ENCODE assay signal across 10 mouse cellular contexts in genomic region chr13:60123174-60123587, GRCm38 (mm10). TPM values are rescaled to one million over a fixed set of nuclear protein-coding genes. Genes with fewer than 3 reads are reported as not detected.
A peak's percentile ranks its signal among the peaks of the same experiment; 100 is the strongest.
DNase-seq lines count a peak whose midpoint lies in the region; ATAC-seq and TF ChIP-seq lines count a peak whose summit lies in the region.
"Had no signal": no experiment of that assay in that cellular context is flagged by ENCODE, and none has a peak within 500 bp of the region (broad histone marks: within the 10 kb centered on the region; RNA-seq: fewer than 3 reads in every experiment).

No protein-coding gene starts in this region.

- no peak for TF ChIP-seq EP300 in heart, adult 2 months (IDR thresholded peaks at IDR 0.05; ENCODE audit: insufficient read depth, low read depth, low read length)

- peaks cover 0 to 12% of the 10 kb centered on the region in 2 experiments; a peak in 2 of 4 replicates for H3K4me1 ChIP-seq in heart, embryonic 14.5 days (ENCODE audit: control insufficient read depth in 2 of 2, insufficient read depth in 2 of 2, low read length in 2 of 2)
- H3K4me1 ChIP-seq in heart, adult 2 months (ENCODE audit: control insufficient read depth, insufficient read depth, low read length) = no peaks in the 10 kb centered on the region
- no peaks in the 10 kb centered on the region for H3K4me1 ChIP-seq in midbrain, postnatal 0 days (ENCODE audit: insufficient read depth, low read length)
- H3K4me1 ChIP-seq in midbrain, embryonic 14.5 days (ENCODE audit: control insufficient read depth, insufficient read depth, low read length) = peaks cover 20% of the 10 kb centered on the region
- H3K4me1 ChIP-seq in hindbrain, embryonic 13.5 days (replicated peaks) = peaks cover 43% of the 10 kb centered on the region

- DNase-seq in heart, adult 2 months = no peak
- peak; percentile 34 for DNase-seq in midbrain, postnatal 0 days (ENCODE audit: low spot score)
- DNase-seq in midbrain, embryonic 14.5 days = no peak
- DNase-seq in retina, postnatal 1 day = peak; percentile 57
- no peak for DNase-seq in left cerebral cortex, adult 2 months (ENCODE audit: extremely low spot score in 1 of 2, low spot score in 2 of 2)
- no peak for DNase-seq in right cerebral cortex, postnatal 14 days
- DNase-seq: cerebellum, postnatal 36 days had no signal

- intact Hi-C loops in heart, adult 2 months (cut with DNase I) = no loop called here
- intact Hi-C loops in left cerebral cortex, adult 2 months (cut with DNase I) = no loop called here

- no peaks in the 10 kb centered on the region for H3K27me3 ChIP-seq in heart, embryonic 14.5 days (ENCODE audit: control insufficient read depth, insufficient read depth, low read length)
- no peaks in the 10 kb centered on the region for H3K27me3 ChIP-seq in heart, adult 2 months (ENCODE audit: control insufficient read depth, insufficient read depth, low read length)
- no peaks in the 10 kb centered on the region for H3K27me3 ChIP-seq in midbrain, postnatal 0 days (ENCODE audit: insufficient read depth, low read length)
- no peaks in the 10 kb centered on the region for H3K27me3 ChIP-seq in midbrain, embryonic 14.5 days (ENCODE audit: control insufficient read depth, insufficient read depth, low read length)
- H3K27me3 ChIP-seq in hindbrain, embryonic 13.5 days = 0 out of 2 replicates have a peak, but pooled peaks cover 17% of the 10 kb centered on the region

- no peak overlapping the region for H3K27ac ChIP-seq in heart, embryonic 14.5 days (replicated peaks in 1 of 2; ENCODE audit: control insufficient read depth in 1 of 2, insufficient read depth in 1 of 2, low read depth in 2 of 2, low read length in 2 of 2)
- no peak overlapping the region for H3K27ac ChIP-seq in heart, adult 2 months
- no peak overlapping the region for H3K27ac ChIP-seq in midbrain, postnatal 0 days (ENCODE audit: low read depth, low read length)
- no peak overlapping the region for H3K27ac ChIP-seq in midbrain, embryonic 14.5 days (replicated peaks; ENCODE audit: low read depth, low read length)
- no peak overlapping the region; the same call in 1 of the 2 replicates for H3K27ac ChIP-seq in hindbrain, embryonic 13.5 days
- no peak overlapping the region for H3K27ac ChIP-seq in left cerebral cortex, adult 2 months

- no peak overlapping the region for H3K9ac ChIP-seq in heart, embryonic 14.5 days (ENCODE audit: low read length)
- no peak overlapping the region for H3K9ac ChIP-seq in heart, adult 2 months (ENCODE audit: low read depth, low read length)
- no peak overlapping the region for H3K9ac ChIP-seq in midbrain, postnatal 0 days (replicated peaks; ENCODE audit: low read length, poor library complexity, severe bottlenecking)
- no peak overlapping the region for H3K9ac ChIP-seq in midbrain, embryonic 14.5 days (replicated peaks; ENCODE audit: low read length)
- H3K9ac ChIP-seq in hindbrain, embryonic 13.5 days = no peak overlapping the region

- H3K4me3 ChIP-seq in heart, embryonic 14.5 days (ENCODE audit: control insufficient read depth in 1 of 2, insufficient read depth in 1 of 2, low read depth in 1 of 2, low read length in 2 of 2) = no peak overlapping the region
- no peak overlapping the region for H3K4me3 ChIP-seq in heart, adult 2 months
- no peak overlapping the region for H3K4me3 ChIP-seq in midbrain, postnatal 0 days (ENCODE audit: low read depth, low read length)
- H3K4me3 ChIP-seq in midbrain, embryonic 14.5 days (replicated peaks; ENCODE audit: low read depth, low read length) = no peak overlapping the region
- H3K4me3 ChIP-seq in hindbrain, embryonic 13.5 days = no peak overlapping the region
- no peak overlapping the region for H3K4me3 ChIP-seq in left cerebral cortex, adult 2 months
- H3K4me3 ChIP-seq: myocyte had no signal

- WGBS in heart, embryonic 14.5 days = 24% methylated on average over 6 of the region's 6 CpGs
- 26% methylated on average over 6 of the region's 6 CpGs for WGBS in heart, adult 2 months
- 64% methylated on average over 6 of the region's 6 CpGs for WGBS in midbrain, postnatal 0 days
- WGBS in midbrain, embryonic 14.5 days = 72% methylated on average over 6 of the region's 6 CpGs
- WGBS in hindbrain, embryonic 13.5 days = 52% methylated on average over 6 of the region's 6 CpGs

- H3K9me3 ChIP-seq in heart, embryonic 14.5 days (ENCODE audit: control insufficient read depth, low read length) = no peaks in the 10 kb centered on the region
- no peaks in the 10 kb centered on the region for H3K9me3 ChIP-seq in midbrain, postnatal 0 days (ENCODE audit: low read length)
- H3K9me3 ChIP-seq in midbrain, embryonic 14.5 days (ENCODE audit: control insufficient read depth, low read length) = peaks cover 9% of the 10 kb centered on the region
- H3K9me3 ChIP-seq in hindbrain, embryonic 13.5 days = 0 out of 2 replicates have a peak, but pooled peaks cover 9% of the 10 kb centered on the region

- no peaks in the 10 kb centered on the region for H3K36me3 ChIP-seq in heart, embryonic 14.5 days (ENCODE audit: control insufficient read depth, insufficient read depth, low read length)
- no peaks in the 10 kb centered on the region for H3K36me3 ChIP-seq in heart, adult 2 months (ENCODE audit: control insufficient read depth, insufficient read depth, low read length)
- H3K36me3 ChIP-seq in midbrain, postnatal 0 days (ENCODE audit: insufficient read depth, low read length) = no peaks in the 10 kb centered on the region
- H3K36me3 ChIP-seq in midbrain, embryonic 14.5 days (ENCODE audit: control insufficient read depth, insufficient read depth, low read length) = no peaks in the 10 kb centered on the region
- no peaks in the 10 kb centered on the region for H3K36me3 ChIP-seq in hindbrain, embryonic 13.5 days

- TF ChIP-seq CTCF in heart, adult 2 months (IDR thresholded peaks at IDR 0.05) = no peak
- no peak for TF ChIP-seq CTCF in midbrain, postnatal 0 days (IDR thresholded peaks at IDR 0.05)
- TF ChIP-seq CTCF in left cerebral cortex, adult 2 months (IDR thresholded peaks at IDR 0.05) = no peak

- no peak for TF ChIP-seq POLR2A in heart, adult 2 months (IDR thresholded peaks at IDR 0.05; ENCODE audit: insufficient read depth, low read depth, low read length)

- H3K79me2 ChIP-seq in heart, adult 2 months (replicated peaks; ENCODE audit: control insufficient read depth, insufficient read depth, low read length) = no peaks in the 10 kb centered on the region

- ATAC-seq in heart, embryonic 14.5 days (ENCODE audit: insufficient number of reproducible peaks, insufficient read depth, low FRiP score, low read depth) = no peak
- ATAC-seq in midbrain, postnatal 0 days (ENCODE audit: low FRiP score) = no peak
- ATAC-seq in midbrain, embryonic 14.5 days (ENCODE audit: low FRiP score, low TSS enrichment) = no peak
- peak; percentile 45; the same call in 1 of the 2 replicates for ATAC-seq in hindbrain, embryonic 13.5 days (ENCODE audit: low FRiP score)

- H3K4me2 ChIP-seq in heart, embryonic 14.5 days (ENCODE audit: low read length) = peak overlapping the region; percentile 34
- H3K4me2 ChIP-seq in midbrain, postnatal 0 days (ENCODE audit: low read depth, low read length, poor library complexity, severe bottlenecking) = no peak overlapping the region
- no peak overlapping the region for H3K4me2 ChIP-seq in midbrain, embryonic 14.5 days (ENCODE audit: low read length)
- H3K4me2 ChIP-seq in hindbrain, embryonic 13.5 days = peak overlapping the region; percentile 19; the same call in 1 of the 2 replicates

RNA-seq across cellular contexts. Expression of gene Gas1, which starts 54.0 kb away (rescaled TPM):
- polyA plus RNA-seq in heart, embryonic 14.5 days (2014; fragmentation: Nextera tagmentation; extraction: Ambion mirVana) = 42.1 and 50.7 TPM in 2 replicates
- total RNA-seq in heart, adult 2 months (2021) = 10 to 100 TPM; 26.3 to 26.4 TPM
- polyA plus RNA-seq in heart, adult 2 months (2012; rRNA removed) = 16.0 and 18.8 TPM in 2 replicates
- 40.9 and 53.4 TPM in 2 replicates for total RNA-seq in midbrain, postnatal 0 days (2014; rRNA removed)
- 12.3 and 12.9 TPM in 2 replicates for polyA plus RNA-seq in midbrain, postnatal 0 days (2015; fragmentation: Nextera tagmentation; extraction: Ambion mirVana)
- 13.8 and 24.2 TPM in 2 replicates for polyA plus RNA-seq in midbrain, embryonic 14.5 days (2014; fragmentation: Nextera tagmentation; extraction: Ambion mirVana)
- polyA plus RNA-seq in hindbrain, embryonic 13.5 days (2015; fragmentation: Nextera tagmentation; extraction: Ambion mirVana) = 17.0 and 19.1 TPM in 2 replicates
- total RNA-seq in left cerebral cortex, adult 2 months (2021) = 1 to 10 TPM; 8.1 to 8.9 TPM

Comparison
In these comparisons a context has a peak if more than half of its experiments do, and no peak if none do; other contexts are left out.
1. DNase-seq: peak in midbrain, postnatal 0 days (single experiment) and retina, postnatal 1 day (single experiment); none in heart, adult 2 months (0 of 2), midbrain, embryonic 14.5 days (single experiment), left cerebral cortex, adult 2 months (0 of 2) and right cerebral cortex, postnatal 14 days (single experiment).
2. H3K4me2 ChIP-seq: peak in heart, embryonic 14.5 days (single experiment) and hindbrain, embryonic 13.5 days (single experiment); none in midbrain, postnatal 0 days (single experiment) and midbrain, embryonic 14.5 days (single experiment).